Mouse (Mus musculus): ENCODE measurements around the gene 4930469K13Rik.

DNA sequence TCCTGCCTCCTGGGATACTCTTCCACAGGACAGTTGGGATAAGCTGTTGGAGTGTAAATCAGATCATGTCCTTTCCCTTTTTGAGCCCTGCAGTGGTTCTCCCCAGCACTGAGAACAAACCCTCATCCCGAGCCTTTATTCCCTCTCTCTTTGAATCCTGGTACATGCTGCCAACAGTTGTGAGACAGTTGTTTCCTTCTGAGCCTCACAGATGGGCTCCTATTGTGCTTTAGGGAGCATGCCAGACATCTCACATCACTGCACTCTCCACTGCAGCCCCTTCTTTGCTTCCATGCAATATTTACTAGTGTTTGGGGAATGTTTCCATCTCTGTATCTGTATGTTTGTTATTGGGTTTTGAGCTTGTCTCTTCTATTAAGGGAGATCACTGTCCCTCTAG is 6.6 kb upstream of the 4930469K13Rik start:
- TF ChIP-seq CTCF (IDR thresholded peaks at IDR 0.05) = no peak
- no peak for TF ChIP-seq EP300 (IDR thresholded peaks at IDR 0.05)
